Mouse (Mus musculus) kidney, embryonic 15.5 days (tissue): ENCODE measurements at regions not wholly inside any gene's neighbourhood (a gene's known extent, or its start where the extent isn't known, plus 50 kb on each side); places are given as distances from the start of the nearest gene placed in this dataset.

ENCODE experiments used
- ATAC-seq: fragments of 200-750 bp; cut with Nextera tagmentation; replicated peaks from 2 replicates; pipeline ENCODE4 v1.8.0; 2017; ENCODE audit warnings: moderate TSS enrichment; ENCODE audit not compliant: low FRiP score
- H3K27ac ChIP-seq: fragments of 300-500 bp; sonication (generic); 2 replicates; pipeline ENCODE4 v1.5.1; 2015; ENCODE audit warnings: mild to moderate bottlenecking, inconsistent platforms
- H3K27me3 ChIP-seq: fragments of 300-500 bp; sonication (generic); 2 replicates; pipeline ENCODE4 v1.6.1; 2015; ENCODE audit warnings: inconsistent platforms
- H3K36me3 ChIP-seq: fragments of 300-500 bp; sonication (generic); 2 replicates; pipeline ENCODE4 v1.6.1; 2015; ENCODE audit warnings: inconsistent platforms
- H3K4me1 ChIP-seq: fragments of 300-500 bp; sonication (generic); 2 replicates; pipeline ENCODE4 v1.6.1; 2015; ENCODE audit warnings: inconsistent platforms
- H3K4me2 ChIP-seq: fragments of 300-500 bp; sonication (generic); 2 replicates; pipeline ENCODE4 v1.6.1; 2015; ENCODE audit warnings: moderate library complexity, mild to moderate bottlenecking, inconsistent platforms
- H3K4me3 ChIP-seq: fragments of 300-500 bp; sonication (generic); replicated peaks from 2 replicates; pipeline ENCODE4 v1.5.1; 2015; ENCODE audit warnings: mild to moderate bottlenecking, inconsistent platforms
- H3K9ac ChIP-seq: fragments of 300-500 bp; sonication (generic); 2 replicates; pipeline ENCODE4 v1.6.1; 2015; ENCODE audit warnings: mild to moderate bottlenecking, inconsistent platforms
- H3K9me3 ChIP-seq: fragments of 300-500 bp; sonication (generic); replicated peaks from 2 replicates; pipeline ENCODE4 v1.6.1; 2016; ENCODE audit warnings: inconsistent platforms
- WGBS: fragments of 180-500 bp; shearing (Covaris S2); methylation state at CpG from one replicate; pipeline ENCODE4 v1.1.7; 2015; ENCODE audit warnings: mixed read lengths; 5-methylcytosine and 5-hydroxymethylcytosine counted together

DNA sequence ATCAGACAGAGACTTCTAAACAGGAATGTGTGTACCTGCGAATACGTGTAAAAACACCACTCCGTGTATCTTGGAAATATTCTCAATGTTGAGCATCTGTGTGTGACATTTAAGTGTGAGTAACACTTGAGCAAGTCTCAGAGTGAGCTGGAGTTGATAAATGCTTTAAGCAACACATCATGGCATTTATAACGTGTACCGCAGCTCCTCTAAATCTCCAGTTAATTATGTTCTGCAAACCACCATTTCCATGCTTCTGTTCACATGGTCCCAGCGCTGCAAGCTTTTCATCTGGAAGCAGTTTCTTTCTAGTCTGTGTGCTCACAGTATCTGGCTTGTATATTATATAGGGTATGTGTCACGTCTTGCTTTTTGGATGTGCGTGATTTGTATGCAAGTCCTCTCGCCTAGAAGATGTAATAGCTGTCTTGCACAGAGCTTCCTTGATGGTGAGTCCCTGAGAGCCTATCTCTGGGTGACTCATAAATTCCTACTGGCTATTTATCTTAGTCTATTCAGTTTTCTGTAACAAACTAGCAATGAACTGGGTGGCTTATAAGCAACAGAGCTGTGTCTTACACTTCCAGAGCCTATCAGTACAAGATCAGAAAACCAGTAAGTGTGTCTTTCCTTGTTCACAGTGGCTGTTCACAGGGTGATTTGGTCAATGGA, 153.7 kb upstream of the Plppr1 start:
- no peaks in the 10 kb centered on the region for H3K36me3 ChIP-seq
- H3K4me3 ChIP-seq, result no peak overlapping the region
- no peaks in the 10 kb centered on the region for H3K9me3 ChIP-seq
- no peak for ATAC-seq
- no peak overlapping the region for H3K4me2 ChIP-seq
- no peaks in the 10 kb centered on the region for H3K27me3 ChIP-seq
- 74% methylated on average over 9 of the region's 9 CpGs for WGBS
- no peaks in the 10 kb centered on the region for H3K4me1 ChIP-seq
- H3K9ac ChIP-seq, result no peak overlapping the region
- H3K27ac ChIP-seq, result no peak overlapping the region

DNA sequence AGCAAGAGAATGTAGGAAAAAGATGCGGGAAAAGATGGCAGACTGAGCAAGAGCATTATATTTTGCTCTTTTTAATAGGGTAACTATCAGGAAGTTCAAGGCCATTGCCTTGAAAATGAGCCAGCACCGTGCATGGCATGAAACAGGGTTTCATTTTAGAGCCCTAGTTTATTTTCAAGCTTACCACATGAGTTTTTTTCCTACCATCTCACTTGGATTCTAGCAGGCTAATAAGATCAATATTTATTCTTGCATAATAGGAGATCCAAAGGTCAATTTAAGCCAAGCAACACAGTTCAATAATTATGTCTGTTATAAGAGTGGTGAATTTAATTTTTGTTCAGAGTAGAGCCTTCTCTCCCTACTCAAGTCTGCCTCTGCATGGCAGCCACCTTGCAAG, 149.9 kb upstream of the Plppr1 start:
- Histone ChIP-seq H3K36me3 (no peaks in the 10 kb centered on the region), H3K4me2 (no peak overlapping the region), H3K4me3 (no peak overlapping the region), H3K27me3 (no peaks in the 10 kb centered on the region), H3K27ac (no peak overlapping the region), H3K9me3 (no peaks in the 10 kb centered on the region), H3K4me1 (no peaks in the 10 kb centered on the region), H3K9ac (no peak overlapping the region)
- ATAC-seq, result no peak
- 79% methylated on average over 2 of the region's 2 CpGs for WGBS

GRCm38 (mm10) chr4:48913301-48913700, 145.8 kb upstream of the Plppr1 start:
- no peak overlapping the region for H3K9ac ChIP-seq
- H3K4me2 ChIP-seq, result no peak overlapping the region
- WGBS, result 76% methylated on average over 4 of the region's 4 CpGs
- no peaks in the 10 kb centered on the region for H3K27me3 ChIP-seq
- no peaks in the 10 kb centered on the region for H3K9me3 ChIP-seq
- no peaks in the 10 kb centered on the region for H3K36me3 ChIP-seq
- ATAC-seq, result no peak
- H3K4me1 ChIP-seq, result no peaks in the 10 kb centered on the region
- no peak overlapping the region for H3K27ac ChIP-seq
- H3K4me3 ChIP-seq, result no peak overlapping the region

DNA sequence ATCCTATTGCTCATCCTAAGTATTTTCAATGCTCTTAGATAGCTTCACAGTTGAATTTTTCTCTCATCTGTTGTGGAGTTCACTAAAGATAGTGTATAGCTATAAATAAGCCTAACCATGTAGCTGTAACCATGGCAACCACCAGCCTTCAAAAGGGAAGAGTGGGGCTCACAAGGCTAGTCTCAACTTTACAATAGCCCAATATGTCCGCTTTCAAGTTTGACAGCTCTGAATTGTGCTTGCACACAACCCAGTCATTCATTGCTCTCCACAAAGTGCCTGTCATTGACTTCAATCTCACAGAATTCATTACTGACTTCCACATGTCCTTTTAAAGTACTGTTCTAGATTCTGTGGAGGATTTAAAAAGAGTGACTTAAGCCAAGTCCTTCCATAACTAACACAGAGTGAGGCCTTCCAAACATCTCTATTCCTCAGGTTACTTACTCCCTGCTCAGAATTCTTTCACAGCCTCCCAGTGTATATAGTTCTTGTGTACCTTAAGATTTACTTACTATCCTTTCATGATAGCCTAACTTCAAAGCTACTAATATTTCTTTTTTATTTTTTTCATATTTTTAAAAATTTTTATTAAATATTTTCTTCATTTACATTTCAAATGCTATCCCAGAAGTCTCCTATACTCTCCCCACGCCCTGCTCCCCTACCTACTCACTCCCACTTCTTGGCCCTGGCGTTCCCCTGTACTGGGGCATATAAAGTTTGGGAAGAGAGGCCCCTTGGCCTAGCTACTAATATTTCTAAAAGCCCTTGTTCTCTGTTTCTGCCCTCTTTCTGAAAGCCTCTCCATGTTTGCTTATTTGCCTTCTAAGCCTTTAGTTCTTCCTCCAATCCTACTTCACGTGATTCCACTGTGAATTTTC, 134.3 kb upstream of the Plppr1 start:
- Histone ChIP-seq H3K9ac (no peak overlapping the region), H3K27ac (no peak overlapping the region), H3K27me3 (no peaks in the 10 kb centered on the region), H3K9me3 (no peaks in the 10 kb centered on the region), H3K4me3 (no peak overlapping the region), H3K36me3 (no peaks in the 10 kb centered on the region), H3K4me2 (no peak overlapping the region), H3K4me1 (no peaks in the 10 kb centered on the region)
- WGBS, result 77% methylated on average over 4 of the region's 4 CpGs
- ATAC-seq, result no peak

DNA sequence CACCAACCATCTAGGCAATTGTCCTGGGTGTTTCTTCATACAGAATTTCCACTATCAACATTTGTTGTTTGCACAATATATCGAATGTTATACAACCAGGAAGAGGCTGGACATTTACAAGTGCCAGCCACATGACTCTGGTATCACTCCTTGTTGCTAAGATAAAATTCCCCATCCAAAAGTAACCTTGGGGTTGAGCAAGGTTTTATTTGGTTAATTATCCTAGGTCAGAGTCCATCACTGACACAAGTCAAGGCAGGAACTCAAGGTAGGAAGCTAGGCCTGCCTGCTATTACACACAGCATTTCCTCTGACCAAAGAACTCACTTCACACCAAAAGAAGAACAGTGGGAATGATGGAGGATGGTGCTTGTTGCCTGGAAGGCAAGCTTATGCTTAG, 120.7 kb upstream of the Plppr1 start:
- Histone ChIP-seq H3K27ac (no peak overlapping the region), H3K9ac (no peak overlapping the region), H3K4me1 (no peaks in the 10 kb centered on the region), H3K36me3 (no peaks in the 10 kb centered on the region), H3K4me3 (no peak overlapping the region), H3K27me3 (no peaks in the 10 kb centered on the region), H3K9me3 (no peaks in the 10 kb centered on the region), H3K4me2 (no peak overlapping the region)
- WGBS, result 88% methylated on average over 1 of the region's 1 CpGs
- ATAC-seq, result no peak

DNA sequence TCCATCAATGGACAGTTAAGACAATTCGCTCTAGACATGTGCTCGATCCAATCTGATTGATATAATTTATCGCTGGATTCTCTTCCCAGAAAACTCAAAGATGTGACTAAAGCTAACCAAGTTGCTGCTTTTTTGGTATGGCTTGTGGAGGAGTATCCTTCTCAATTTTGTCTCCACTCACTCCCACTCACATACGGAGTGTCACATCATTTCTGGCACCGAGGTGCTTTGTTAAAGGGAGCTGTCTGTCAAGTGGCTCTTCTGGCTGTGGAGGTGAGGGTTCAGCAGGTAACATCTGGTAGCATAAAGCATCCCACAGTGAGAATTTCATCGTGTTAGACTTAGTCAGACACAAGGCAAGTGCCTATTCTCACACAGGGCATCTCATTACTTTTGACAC, 120.2 kb upstream of the Plppr1 start:
- WGBS, result 75% methylated on average over 6 of the region's 6 CpGs
- no peak overlapping the region for H3K9ac ChIP-seq
- no peak overlapping the region for H3K4me2 ChIP-seq
- H3K4me3 ChIP-seq, result no peak overlapping the region
- no peak for ATAC-seq
- H3K27ac ChIP-seq, result no peak overlapping the region
- H3K9me3 ChIP-seq, result no peaks in the 10 kb centered on the region
- H3K27me3 ChIP-seq, result no peaks in the 10 kb centered on the region
- no peaks in the 10 kb centered on the region for H3K4me1 ChIP-seq
- no peaks in the 10 kb centered on the region for H3K36me3 ChIP-seq

- 90% methylated on average over 2 of the region's 2 CpGs for WGBS
- H3K4me1 ChIP-seq, result no peaks in the 10 kb centered on the region
- H3K27me3 ChIP-seq, result no peaks in the 10 kb centered on the region
- no peaks in the 10 kb centered on the region for H3K9me3 ChIP-seq
- H3K4me2 ChIP-seq, result no peak overlapping the region
- H3K27ac ChIP-seq, result no peak overlapping the region
- no peak overlapping the region for H3K9ac ChIP-seq
- no peaks in the 10 kb centered on the region for H3K36me3 ChIP-seq
- H3K4me3 ChIP-seq, result no peak overlapping the region
- ATAC-seq, result no peak
Measured at GRCm38 (mm10) chr4:48945266-48945818, 113.7 kb upstream of the Plppr1 start.

- no peak for ATAC-seq
- Histone ChIP-seq H3K9ac (no peak overlapping the region), H3K4me2 (no peak overlapping the region), H3K9me3 (no peaks in the 10 kb centered on the region), H3K27ac (no peak overlapping the region), H3K4me1 (no peaks in the 10 kb centered on the region), H3K27me3 (no peaks in the 10 kb centered on the region), H3K36me3 (no peaks in the 10 kb centered on the region), H3K4me3 (no peak overlapping the region)
- 65% methylated on average over 1 of the region's 1 CpGs for WGBS
Measured at GRCm38 (mm10) chr4:48952965-48953364, 106.1 kb upstream of the Plppr1 start.

DNA sequence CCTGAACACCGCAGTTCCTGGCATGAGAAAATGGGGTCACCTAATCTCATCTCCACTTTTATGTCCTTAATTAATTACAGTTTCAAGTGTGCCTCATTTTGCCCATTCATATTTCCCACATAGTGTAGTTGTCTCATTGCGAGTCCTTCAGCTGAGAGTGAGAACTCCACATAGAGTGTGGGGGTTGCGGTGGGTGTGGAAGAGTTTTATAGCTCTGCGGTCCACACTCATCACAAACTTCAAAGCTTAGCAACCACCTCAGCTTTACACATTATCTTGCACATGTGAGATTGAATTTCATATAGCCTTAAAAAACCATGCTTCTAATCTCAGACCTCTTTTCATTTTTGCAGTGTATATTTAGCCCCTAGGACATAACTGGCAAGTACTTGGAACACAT, 83.3 kb upstream of the Plppr1 start:
- Histone ChIP-seq H3K4me2 (no peak overlapping the region), H3K4me3 (no peak overlapping the region), H3K9me3 (no peaks in the 10 kb centered on the region), H3K27me3 (no peaks in the 10 kb centered on the region), H3K4me1 (no peaks in the 10 kb centered on the region), H3K36me3 (no peaks in the 10 kb centered on the region), H3K27ac (no peak overlapping the region), H3K9ac (no peak overlapping the region)
- WGBS, result 89% methylated on average over 4 of the region's 4 CpGs
- ATAC-seq, result no peak

DNA sequence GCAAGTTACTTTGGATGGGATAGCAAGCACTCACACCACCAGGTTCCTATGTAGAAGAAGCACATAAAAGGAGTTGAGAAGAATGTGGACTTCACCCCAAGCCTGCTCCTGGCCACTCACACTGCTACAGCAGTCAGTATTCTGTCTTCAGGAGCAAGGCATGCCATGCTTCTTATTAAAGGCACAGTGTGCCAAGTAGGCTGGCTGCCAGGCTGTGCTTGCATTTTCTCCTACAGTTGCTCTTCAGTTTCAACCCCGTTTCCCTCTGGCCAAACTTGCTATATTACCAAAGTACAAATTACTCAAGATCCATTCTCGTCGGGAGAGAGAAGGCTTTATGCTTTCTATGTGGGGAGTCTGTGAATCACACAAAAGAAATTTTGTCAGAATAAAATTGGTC, 67.1 kb upstream of the Plppr1 start:
- WGBS, result 89% methylated on average over 3 of the region's 3 CpGs
- H3K4me1 ChIP-seq, result no peaks in the 10 kb centered on the region

More for the DNA sequence above, 67.1 kb upstream of the Plppr1 start:
- Histone ChIP-seq H3K36me3 (no peaks in the 10 kb centered on the region), H3K9me3 (no peaks in the 10 kb centered on the region), H3K9ac (no peak overlapping the region), H3K4me2 (no peak overlapping the region), H3K4me3 (no peak overlapping the region), H3K27ac (no peak overlapping the region), H3K27me3 (no peaks in the 10 kb centered on the region)
- no peak for ATAC-seq
